Mouse (Mus musculus): Measurements from ENCODE around the gene Ovca2.

DNA sequence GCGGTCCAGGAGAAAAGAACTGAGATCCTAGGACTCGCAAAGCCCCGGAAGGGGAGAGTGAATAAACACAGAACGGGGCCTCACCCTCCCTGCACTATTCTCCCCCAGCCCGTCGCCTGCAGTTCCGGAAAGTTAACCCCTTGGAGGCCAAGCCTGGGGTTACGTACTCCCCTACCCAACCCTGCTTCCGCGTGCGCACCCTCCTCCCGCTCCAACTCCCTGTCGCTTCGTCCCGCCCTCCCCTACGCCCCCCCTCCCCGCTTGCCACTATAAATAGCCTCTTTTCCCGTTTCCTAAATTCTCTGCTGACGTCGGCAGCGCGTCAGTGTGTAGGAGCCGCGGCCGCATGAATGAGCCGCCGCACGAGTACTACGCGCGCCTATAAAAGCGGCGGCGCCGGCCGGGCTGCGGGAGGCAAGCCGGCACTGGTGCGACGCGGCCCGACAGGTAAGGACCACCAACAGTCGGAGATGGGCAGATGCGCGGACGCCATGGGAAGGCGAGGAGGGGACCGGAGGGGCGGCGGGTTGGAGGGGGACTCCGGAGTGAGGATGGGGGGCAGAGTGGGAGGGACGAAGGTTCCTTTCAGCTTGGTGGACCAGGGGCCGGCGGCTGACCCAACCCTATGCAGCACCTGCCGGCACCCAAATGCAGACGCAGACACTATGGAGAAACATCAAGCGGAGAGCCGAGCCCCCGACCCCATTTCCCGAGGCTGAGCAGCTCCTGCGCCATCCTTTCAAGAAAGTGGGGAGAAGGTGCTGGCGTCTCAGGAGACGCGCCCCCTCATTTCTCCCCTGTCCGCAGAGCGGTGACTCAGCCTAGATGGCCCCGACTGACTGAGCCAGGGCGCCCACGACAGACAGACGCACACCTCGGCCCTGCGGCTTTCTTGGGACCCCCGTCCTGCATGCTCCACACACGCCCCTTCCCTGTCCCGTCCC is 6.2 kb downstream of the Ovca2 start:
- no peak for TF ChIP-seq POLR2A (IDR thresholded peaks at IDR 0.05; ENCODE audit: borderline replicate concordance, control insufficient read depth, low read depth, low read length)
- TF ChIP-seq CTCF (IDR thresholded peaks at IDR 0.05; ENCODE audit: control insufficient read depth, insufficient read depth, low read length): no peak
